Mouse (Mus musculus) CH12.LX (cell line): Measurements from ENCODE around the gene Psmd13. TPM values are rescaled to one million over a fixed set of nuclear protein-coding genes. Genes with fewer than 3 reads are reported as not detected.

Experiments
- DNase-seq: peaks from one replicate; pipeline ENCODE4 v3.0.0-alpha.2; 2013; ENCODE audit errors: extremely low read depth
- H3K27ac ChIP-seq: 2 replicates; pipeline ENCODE4 v1.5.1; 2012; ENCODE audit warnings: low read depth, mild to moderate bottlenecking, control low read depth, moderate library complexity; ENCODE audit not compliant: insufficient read depth
- H3K27me3 ChIP-seq: replicated peaks from 2 replicates; pipeline ENCODE3; 2012; ENCODE audit warnings: inconsistent platforms
- H3K36me3 ChIP-seq, 2 experiments: replicated peaks in 1 of 2; 2 replicates each; pipeline versions ENCODE3 to v1.6.1; 2012; ENCODE audit warnings: inconsistent platforms in 1 of 2, low read length in 1 of 2, mild to moderate bottlenecking in 1 of 2, mixed read lengths in 1 of 2, moderate library complexity in 1 of 2; ENCODE audit not compliant: control insufficient read depth in 1 of 2, insufficient read depth in 1 of 2
- H3K4me1 ChIP-seq, 2 experiments: 2 replicates each; pipeline ENCODE4 v1.6.1; 2012; ENCODE audit warnings: inconsistent platforms in 1 of 2, moderate library complexity in 1 of 2; ENCODE audit not compliant: insufficient read depth in 2 of 2, control insufficient read depth in 1 of 2
- H3K4me2 ChIP-seq: 2 replicates; pipeline ENCODE4 v1.6.1; 2012; ENCODE audit warnings: low read depth, mild to moderate bottlenecking, control low read depth; ENCODE audit not compliant: poor library complexity, insufficient read depth, severe bottlenecking
- H3K4me3 ChIP-seq, 3 experiments: fragments of 150-350 bp in 1 of 3; sonication (generic) in 1 of 3; replicated peaks in 1 of 3; 2 replicates each; pipeline versions ENCODE3 to v1.5.1; 2011 to 2012; ENCODE audit warnings: low read depth in 2 of 3, low read length in 2 of 3, mild to moderate bottlenecking in 2 of 3, moderate library complexity in 2 of 3, control low read depth in 1 of 3, improper control_type of control experiment in 1 of 3, inconsistent platforms in 1 of 3, mixed read lengths in 1 of 3; ENCODE audit not compliant: poor library complexity in 1 of 3
- H3K79me2 ChIP-seq: replicated peaks from 2 replicates; pipeline ENCODE4 v1.6.1; 2012; ENCODE audit warnings: mild to moderate bottlenecking, moderate library complexity; ENCODE audit not compliant: control insufficient read depth, poor library complexity, insufficient read depth, severe bottlenecking; ENCODE audit errors: extremely low read depth
- H3K9ac ChIP-seq: 2 replicates; pipeline ENCODE4 v1.6.1; 2012; ENCODE audit warnings: low read depth, mild to moderate bottlenecking, control low read depth, moderate library complexity; ENCODE audit not compliant: insufficient read depth
- H3K9me3 ChIP-seq: replicated peaks from 2 replicates; pipeline ENCODE3; 2012; ENCODE audit warnings: low read length, inconsistent platforms, mixed read lengths
- BHLHE40 ChIP-seq: IDR thresholded peaks from 2 replicates; pipeline ENCODE4 v1.6.1; 2011; ENCODE audit warnings: mild to moderate bottlenecking, low read depth, low read length, improper control_type of control experiment
- CHD1 ChIP-seq: IDR thresholded peaks from 2 replicates; pipeline ENCODE4 v1.6.1; 2012; ENCODE audit warnings: low read depth, low read length, improper control_type of control experiment, inconsistent platforms
- CTCF ChIP-seq, 2 experiments: IDR thresholded peaks in 1 of 2; conservative IDR thresholded peaks in 1 of 2; 2 replicates each; pipeline ENCODE4 v1.5.1; 2011 to 2012; ENCODE audit warnings: low read depth in 2 of 2, low read length in 2 of 2, improper control_type of control experiment in 1 of 2, inconsistent platforms in 1 of 2, mild to moderate bottlenecking in 1 of 2, moderate library complexity in 1 of 2
- E2F4 ChIP-seq: IDR thresholded peaks from 2 replicates; pipeline ENCODE4 v1.6.1; 2011; ENCODE audit warnings: low read depth, low read length, improper control_type of control experiment; ENCODE audit not compliant: insufficient replicate concordance
- ELF1 ChIP-seq: IDR thresholded peaks from 2 replicates; pipeline ENCODE4 v1.6.1; 2014; ENCODE audit warnings: low read depth, mild to moderate bottlenecking, inconsistent platforms, low read length, improper control_type of control experiment
- EP300 ChIP-seq: IDR thresholded peaks from 2 replicates; pipeline ENCODE4 v1.6.1; 2011; ENCODE audit warnings: low read length, improper control_type of control experiment
- ETS1 ChIP-seq: conservative IDR thresholded peaks from 2 replicates; pipeline ENCODE4 v1.6.1; 2012; ENCODE audit warnings: low read depth, mild to moderate bottlenecking, inconsistent platforms, low read length, improper control_type of control experiment, moderate library complexity
- GABPA ChIP-seq: IDR thresholded peaks from 2 replicates; pipeline ENCODE4 v1.6.1; 2012; ENCODE audit warnings: low read depth, low read length, improper control_type of control experiment, inconsistent platforms; ENCODE audit not compliant: insufficient replicate concordance
- HCFC1 ChIP-seq: IDR thresholded peaks from 2 replicates; pipeline ENCODE4 v1.6.1; 2012; ENCODE audit warnings: low read depth, mild to moderate bottlenecking, inconsistent platforms, low read length, improper control_type of control experiment
- JUN ChIP-seq: IDR thresholded peaks from 2 replicates; pipeline ENCODE4 v1.6.1; 2011; ENCODE audit warnings: low read depth, mild to moderate bottlenecking, low read length, improper control_type of control experiment, moderate library complexity; ENCODE audit not compliant: insufficient read depth
- MAX ChIP-seq: IDR thresholded peaks from 2 replicates; pipeline ENCODE4 v1.6.1; 2011; ENCODE audit warnings: low read length, improper control_type of control experiment
- MEF2A ChIP-seq: IDR thresholded peaks from 2 replicates; pipeline ENCODE4 v1.6.1; 2014; ENCODE audit warnings: low read depth, mild to moderate bottlenecking, inconsistent platforms, low read length, improper control_type of control experiment, borderline replicate concordance
- MYC ChIP-seq: IDR thresholded peaks from 2 replicates; pipeline ENCODE4 v1.6.1; 2011; ENCODE audit warnings: low read depth, mild to moderate bottlenecking, improper control_type of control experiment, low read length
- NRF1 ChIP-seq: IDR thresholded peaks from 2 replicates; pipeline ENCODE4 v1.6.1; 2014; ENCODE audit warnings: low read depth, mild to moderate bottlenecking, inconsistent platforms, low read length, improper control_type of control experiment, moderate library complexity
- PAX5 ChIP-seq: IDR thresholded peaks from 2 replicates; pipeline ENCODE4 v1.6.1; 2012; ENCODE audit warnings: low read length, inconsistent platforms, mixed read lengths
- POLR2AphosphoS2 ChIP-seq: IDR thresholded peaks from 2 replicates; pipeline ENCODE4 v1.6.1; 2011; ENCODE audit warnings: low read depth, low read length, improper control_type of control experiment
- SIN3A ChIP-seq: IDR thresholded peaks from 2 replicates; pipeline ENCODE4 v1.6.1; 2012; ENCODE audit warnings: low read length, improper control_type of control experiment, inconsistent platforms
- TCF12 ChIP-seq: IDR thresholded peaks from 2 replicates; pipeline ENCODE4 v1.6.1; 2014; ENCODE audit warnings: low read depth, mild to moderate bottlenecking, inconsistent platforms, low read length, improper control_type of control experiment
- USF1 ChIP-seq: IDR thresholded peaks from 2 replicates; pipeline ENCODE4 v1.6.1; 2014; ENCODE audit warnings: low read depth, mild to moderate bottlenecking, inconsistent platforms, low read length, improper control_type of control experiment
- USF2 ChIP-seq: conservative IDR thresholded peaks from 2 replicates; pipeline ENCODE4 v1.6.1; 2011; ENCODE audit warnings: low read depth, low read length, improper control_type of control experiment
- ZNF384 ChIP-seq: IDR thresholded peaks from 2 replicates; pipeline ENCODE4 v1.6.1; 2012; ENCODE audit warnings: low read depth, low read length, improper control_type of control experiment, inconsistent platforms
- dilution Hi-C: fragments of 300-500 bp; cut with MboI; formaldehyde crosslinking; loops from 2 replicates; pipeline ENCODE4 v1.14.3; 2020; ENCODE audit warnings: low sequenced_read_pairs; ENCODE audit not compliant: extremely low pct_unique_long_range_greater_than_20kb, extremely low pct_ligation_motif_present
- in situ Hi-C: fragments of 300-500 bp; cut with MboI; formaldehyde crosslinking; loops from 3 replicates; pipeline ENCODE4 v1.14.3; 2019; ENCODE audit warnings: low sequenced_read_pairs, low pct_ligation_motif_present, low pct_unique_long_range_greater_than_20kb, mixed read lengths
- polyA plus RNA-seq: library from polyadenylated mRNA; unstranded; fragments of >175 nt; gene quantifications from 2 replicates; pipeline ENCODE4 v1.2.1, GENCODE M21; 2012; ENCODE audit warnings: low read depth; ENCODE audit not compliant: insufficient read length
- total RNA-seq, 2 experiments: library from RNA; depleted of rRNA; stranded (reverse); fragments of 300-350 nt in 1 of 2; fragments of >200 nt in 1 of 2; gene quantifications; 2 replicates each; pipeline ENCODE4 v1.2.3; 2012 to 2014

Psmd13 gene
- total and polyA plus RNA-seq, 3 experiments: 165 to 185 (median 168) TPM

- DNase-seq: no peak
- Histone ChIP-seq H3K79me2 (no peaks in the 10 kb centered on the region; the same call in 1 of the 2 replicates), H3K36me3 (peaks cover 67 to 79% of the 10 kb centered on the region in 2 experiments), H3K9me3 (no peaks in the 10 kb centered on the region), H3K4me2 (no peak overlapping the region), H3K27me3 (no peaks in the 10 kb centered on the region), H3K4me3 (no peak overlapping the region), H3K27ac (no peak overlapping the region), H3K9ac (no peak overlapping the region), H3K4me1 (no peaks in the 10 kb centered on the region)
- dilution Hi-C loops (no loop called here), in situ Hi-C loops (no loop called here)
- TF ChIP-seq ZNF384: no peak
- TF ChIP-seq NRF1: no peak
- no peak for TF ChIP-seq ELF1
- TF ChIP-seq USF1: no peak
- no peak for TF ChIP-seq EP300
These were observed 12.3 kb downstream of the Psmd13 start for GRCm38 (mm10) chr7:140894031-140894430.

GRCm38 (mm10) chr7:140894611-140895010, 12.8 kb downstream of the Psmd13 start:
- H3K79me2 ChIP-seq: no peaks in the 10 kb centered on the region; the same call in 1 of the 2 replicates
- dilution Hi-C loops (no loop called here), in situ Hi-C loops (no loop called here)
- H3K4me1 ChIP-seq: no peaks in the 10 kb centered on the region
- H3K27ac ChIP-seq: no peak overlapping the region
- no peaks in the 10 kb centered on the region for H3K9me3 ChIP-seq
- TF ChIP-seq CTCF (conservative IDR thresholded peaks at IDR 0.05 in 1 of 2, IDR thresholded peaks at IDR 0.05 in 1 of 2; ENCODE audit: low read depth in 2 of 2, low read length in 2 of 2) (no peak), MYC (no peak), TCF12 (no peak), HCFC1 (no peak), EP300 (no peak), PAX5 (no peak), USF2 (no peak), ETS1 (no peak), MAX (no peak), E2F4 (no peak), NRF1 (no peak), POLR2AphosphoS2 (no peak), USF1 (no peak), CHD1 (no peak), JUN (no peak), MEF2A (no peak), SIN3A (no peak), BHLHE40 (no peak), ZNF384 (no peak), GABPA (no peak)
- no peak overlapping the region for H3K4me2 ChIP-seq
- H3K9ac ChIP-seq: no peak overlapping the region
- no peak overlapping the region for H3K4me3 ChIP-seq
- H3K27me3 ChIP-seq: no peaks in the 10 kb centered on the region
- H3K36me3 ChIP-seq: peaks cover 62 to 79% of the 10 kb centered on the region in 2 experiments
- no peak for DNase-seq
